Mouse (Mus musculus): Measurements from ENCODE around the gene Ms4a4a.

GRCm38 (mm10) chr19:11411640-11412039, 36.3 kb downstream of the Ms4a4a start:
- no peak for TF ChIP-seq CTCF (conservative IDR thresholded peaks at IDR 0.05 in 1 of 2, IDR thresholded peaks at IDR 0.05 in 1 of 2; ENCODE audit: low read depth in 2 of 2, low read length in 2 of 2)
- no peak for TF ChIP-seq SIN3A (IDR thresholded peaks at IDR 0.05; ENCODE audit: low read length)
- TF ChIP-seq BHLHE40 (IDR thresholded peaks at IDR 0.05; ENCODE audit: low read depth, low read length) = no peak
- no peak for TF ChIP-seq USF1 (IDR thresholded peaks at IDR 0.05; ENCODE audit: low read depth, low read length)
- no peak for TF ChIP-seq EP300 (IDR thresholded peaks at IDR 0.05; ENCODE audit: low read length)
- no peak for TF ChIP-seq MAFK (IDR thresholded peaks at IDR 0.05; ENCODE audit: insufficient replicate concordance, low read length)
- TF ChIP-seq E2F4 (IDR thresholded peaks at IDR 0.05; ENCODE audit: insufficient replicate concordance, low read depth, low read length) = no peak
- no peak for TF ChIP-seq MEF2A (IDR thresholded peaks at IDR 0.05; ENCODE audit: borderline replicate concordance, low read depth, low read length)
- TF ChIP-seq MAX (IDR thresholded peaks at IDR 0.05; ENCODE audit: low read length) = no peak
